Mouse (Mus musculus): ENCODE measurements around the gene Myd88. TPM values are rescaled to one million over a fixed set of nuclear protein-coding genes. Genes with fewer than 3 reads are reported as not detected.
A peak's percentile ranks its signal among the peaks of the same experiment; 100 is the strongest.
"Not testable (repeated sequence)": the region's sequence is repeated elsewhere in the genome, so short reads cannot be mapped to it uniquely, and the experiment has no call there.

The Myd88 gene
- polyA plus RNA-seq, 1 experiment, result 14.8 TPM

DNA sequence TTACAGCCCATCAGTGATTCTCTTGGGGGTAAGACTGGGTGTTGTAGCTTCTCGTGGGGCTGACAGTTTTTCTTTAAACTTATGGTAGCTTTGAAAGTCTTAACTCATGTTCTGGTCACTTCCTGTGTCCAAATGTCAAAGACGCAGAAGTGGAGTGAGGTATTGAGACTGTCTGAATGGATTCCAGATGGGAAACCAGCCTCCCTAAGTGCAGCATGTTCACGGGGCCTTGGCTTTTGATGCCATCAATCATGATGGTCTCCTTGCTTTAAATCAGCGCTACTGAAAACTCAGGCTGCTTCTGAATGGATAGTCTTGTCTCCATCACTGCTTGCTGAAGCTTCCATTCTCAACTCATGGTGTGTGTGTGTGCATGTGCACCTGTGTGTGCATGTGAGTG, 30.0 kb upstream of the Myd88 start:
- Histone ChIP-seq H3K4me3 (ENCODE audit: control insufficient read depth, low read depth, low read length) (no peak overlapping the region), H3K27me3 (ENCODE audit: control insufficient read depth, insufficient read depth, low read length) (no peaks in the 10 kb centered on the region), H3K36me3 (ENCODE audit: control insufficient read depth, insufficient read depth, low read length) (no peaks in the 10 kb centered on the region), H3K4me1 (ENCODE audit: control insufficient read depth, insufficient read depth, low read length) (no peaks in the 10 kb centered on the region), H3K27ac (ENCODE audit: control insufficient read depth, insufficient read depth, low read depth, low read length) (no peak overlapping the region)
- no peak for TF ChIP-seq CTCF (IDR thresholded peaks at IDR 0.05; ENCODE audit: control insufficient read depth, insufficient read depth, insufficient replicate concordance, low read depth, low read length)
- TF ChIP-seq POLR2A (IDR thresholded peaks at IDR 0.05; ENCODE audit: control insufficient read depth, low read depth, low read length), result no peak

DNA sequence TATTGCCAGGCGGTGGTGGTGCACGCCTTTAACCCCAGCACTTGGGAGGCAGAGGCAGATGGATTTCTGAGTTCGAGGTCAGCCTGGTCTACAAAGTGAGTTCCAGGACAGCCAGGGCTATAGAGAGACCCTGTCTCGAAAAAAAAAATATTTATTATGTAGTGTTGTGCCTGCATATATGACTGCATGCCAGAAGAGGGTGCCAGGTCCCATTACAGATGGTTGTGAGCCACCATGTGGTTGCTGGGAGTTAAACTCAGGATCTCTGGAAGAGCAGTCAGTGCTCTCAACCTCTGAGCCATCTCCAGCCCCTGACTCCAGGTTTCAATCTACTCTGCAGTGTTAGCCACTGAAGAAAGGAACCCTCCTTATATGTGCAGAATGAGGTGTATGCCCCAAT, 29.6 kb upstream of the Myd88 start:
- H3K4me3 ChIP-seq (ENCODE audit: control insufficient read depth, low read depth, low read length); H3K36me3 ChIP-seq (ENCODE audit: control insufficient read depth, insufficient read depth, low read length); H3K4me1 ChIP-seq (ENCODE audit: control insufficient read depth, insufficient read depth, low read length); H3K27me3 ChIP-seq (ENCODE audit: control insufficient read depth, insufficient read depth, low read length); H3K27ac ChIP-seq (ENCODE audit: control insufficient read depth, insufficient read depth, low read depth, low read length): not testable (repeated sequence)

DNA sequence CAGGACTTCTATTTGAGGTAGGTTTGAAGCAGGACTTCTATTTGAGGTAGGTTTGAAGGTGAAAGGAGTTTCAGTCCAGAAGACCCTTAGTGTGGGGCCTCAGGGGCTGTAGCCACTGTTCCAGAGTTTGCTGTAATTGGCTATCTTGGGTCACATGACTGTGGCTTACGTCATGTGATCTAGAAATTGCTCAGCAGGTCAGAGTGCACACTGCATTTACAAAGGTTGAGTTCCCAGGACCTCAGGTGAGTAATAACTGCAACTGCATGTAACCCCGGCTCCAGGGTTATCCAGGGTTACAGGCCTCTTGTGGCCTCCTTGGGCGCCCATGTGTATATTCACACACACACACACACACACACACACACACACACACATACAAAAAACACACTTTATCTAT, 27.2 kb upstream of the Myd88 start:
- no peaks in the 10 kb centered on the region for H3K4me1 ChIP-seq (ENCODE audit: control insufficient read depth, insufficient read depth, low read length)
- H3K4me3 ChIP-seq (ENCODE audit: control insufficient read depth, low read depth, low read length), result no peak overlapping the region
- no peak overlapping the region for H3K27ac ChIP-seq (ENCODE audit: control insufficient read depth, insufficient read depth, low read depth, low read length)
- no peaks in the 10 kb centered on the region for H3K27me3 ChIP-seq (ENCODE audit: control insufficient read depth, insufficient read depth, low read length)
- H3K36me3 ChIP-seq (ENCODE audit: control insufficient read depth, insufficient read depth, low read length), result no peaks in the 10 kb centered on the region
- TF ChIP-seq CTCF (IDR thresholded peaks at IDR 0.05; ENCODE audit: control insufficient read depth, insufficient read depth, insufficient replicate concordance, low read depth, low read length) (no peak), POLR2A (IDR thresholded peaks at IDR 0.05; ENCODE audit: control insufficient read depth, low read depth, low read length) (no peak)

DNA sequence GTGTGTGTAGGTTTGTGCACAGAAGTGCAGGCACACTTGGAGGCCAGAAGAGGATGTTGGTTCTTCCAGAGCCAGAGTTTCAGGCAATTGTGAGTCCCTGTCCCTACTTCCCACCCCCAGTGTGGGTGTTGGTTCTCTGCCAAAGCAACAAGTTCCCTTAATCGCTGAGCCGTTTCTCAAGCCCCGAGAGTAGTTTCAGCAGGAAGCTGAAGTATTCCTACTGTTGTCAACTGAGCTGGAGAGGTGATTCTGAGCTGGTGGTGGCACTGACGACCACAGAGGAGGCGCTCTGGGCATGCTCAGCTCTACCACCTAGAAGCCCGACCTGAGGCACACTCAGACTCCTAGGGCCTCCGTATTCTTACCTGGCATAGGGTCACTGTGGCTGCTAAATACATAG, 24.1 kb upstream of the Myd88 start, which contains the start of gene Slc22a14:
TSS of gene Slc22a14 (minus strand) at position 270 of the 400 bp plus-strand sequence.
- no peaks in the 10 kb centered on the region for H3K36me3 ChIP-seq (ENCODE audit: control insufficient read depth, insufficient read depth, low read length)
- H3K27ac ChIP-seq (ENCODE audit: control insufficient read depth, insufficient read depth, low read depth, low read length), result no peak within 1 kb of the TSS
- TF ChIP-seq CTCF (IDR thresholded peaks at IDR 0.05; ENCODE audit: control insufficient read depth, insufficient read depth, insufficient replicate concordance, low read depth, low read length) (no peak), POLR2A (IDR thresholded peaks at IDR 0.05; ENCODE audit: control insufficient read depth, low read depth, low read length) (no peak)
- H3K27me3 ChIP-seq (ENCODE audit: control insufficient read depth, insufficient read depth, low read length), result no peaks in the 10 kb centered on the region
- no peak within 1 kb of the TSS for H3K4me3 ChIP-seq (ENCODE audit: control insufficient read depth, low read depth, low read length)
- H3K4me1 ChIP-seq (ENCODE audit: control insufficient read depth, insufficient read depth, low read length), result no peaks in the 10 kb centered on the region

DNA sequence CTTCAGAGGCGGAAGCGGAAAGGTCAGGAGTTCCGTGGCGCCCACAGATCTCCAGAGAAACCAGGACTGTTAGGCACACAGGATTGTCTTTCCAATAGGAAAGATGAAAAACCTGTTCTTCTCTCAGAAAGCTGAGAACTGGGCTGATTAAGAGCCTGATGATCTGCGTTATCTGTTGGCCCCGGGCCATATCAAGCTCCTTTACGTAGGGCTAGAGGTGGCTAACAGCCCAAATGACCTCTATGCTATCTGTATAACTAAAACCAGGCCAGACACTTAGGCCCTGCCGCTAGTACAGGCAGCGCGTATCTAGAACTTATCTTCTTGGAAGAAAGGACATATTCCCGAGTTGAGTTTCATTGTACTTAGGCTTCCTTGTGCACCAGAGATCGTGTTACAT, 22.0 kb upstream of the Myd88 start:
- TF ChIP-seq CTCF (IDR thresholded peaks at IDR 0.05; ENCODE audit: control insufficient read depth, insufficient read depth, insufficient replicate concordance, low read depth, low read length), result no peak
- no peak for TF ChIP-seq POLR2A (IDR thresholded peaks at IDR 0.05; ENCODE audit: control insufficient read depth, low read depth, low read length)
- Histone ChIP-seq H3K27ac (ENCODE audit: control insufficient read depth, insufficient read depth, low read depth, low read length) (no peak overlapping the region), H3K4me3 (ENCODE audit: control insufficient read depth, low read depth, low read length) (no peak overlapping the region), H3K27me3 (ENCODE audit: control insufficient read depth, insufficient read depth, low read length) (no peaks in the 10 kb centered on the region), H3K36me3 (ENCODE audit: control insufficient read depth, insufficient read depth, low read length) (no peaks in the 10 kb centered on the region), H3K4me1 (ENCODE audit: control insufficient read depth, insufficient read depth, low read length) (no peaks in the 10 kb centered on the region)

DNA sequence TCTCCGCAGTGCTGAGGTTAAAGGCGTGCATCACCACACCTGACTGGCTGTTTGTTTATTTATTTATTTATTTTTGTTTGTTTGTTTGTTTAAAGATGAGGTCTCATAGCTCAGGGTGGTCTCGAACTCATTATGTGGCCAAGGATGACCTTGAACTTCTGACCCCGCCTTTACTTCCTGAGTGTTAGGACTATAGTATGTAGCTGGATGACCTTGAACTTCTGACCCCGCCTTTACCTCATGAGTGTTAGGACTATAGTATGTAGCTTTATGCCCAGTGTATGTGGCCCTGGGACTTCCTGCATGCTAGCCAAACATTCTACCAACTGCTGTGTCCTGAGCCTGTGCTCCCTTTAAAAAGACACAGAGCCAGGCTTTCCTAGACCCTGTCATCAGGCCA, 20.2 kb upstream of the Myd88 start:
- TF ChIP-seq CTCF (IDR thresholded peaks at IDR 0.05; ENCODE audit: control insufficient read depth, insufficient read depth, insufficient replicate concordance, low read depth, low read length) (no peak), POLR2A (IDR thresholded peaks at IDR 0.05; ENCODE audit: control insufficient read depth, low read depth, low read length) (no peak)
- no peaks in the 10 kb centered on the region for H3K36me3 ChIP-seq (ENCODE audit: control insufficient read depth, insufficient read depth, low read length)
- peaks cover 8% of the 10 kb centered on the region for H3K4me1 ChIP-seq (ENCODE audit: control insufficient read depth, insufficient read depth, low read length)
- H3K27me3 ChIP-seq (ENCODE audit: control insufficient read depth, insufficient read depth, low read length), result no peaks in the 10 kb centered on the region
- no peak overlapping the region for H3K27ac ChIP-seq (ENCODE audit: control insufficient read depth, insufficient read depth, low read depth, low read length)
- H3K4me3 ChIP-seq (ENCODE audit: control insufficient read depth, low read depth, low read length), result no peak overlapping the region

DNA sequence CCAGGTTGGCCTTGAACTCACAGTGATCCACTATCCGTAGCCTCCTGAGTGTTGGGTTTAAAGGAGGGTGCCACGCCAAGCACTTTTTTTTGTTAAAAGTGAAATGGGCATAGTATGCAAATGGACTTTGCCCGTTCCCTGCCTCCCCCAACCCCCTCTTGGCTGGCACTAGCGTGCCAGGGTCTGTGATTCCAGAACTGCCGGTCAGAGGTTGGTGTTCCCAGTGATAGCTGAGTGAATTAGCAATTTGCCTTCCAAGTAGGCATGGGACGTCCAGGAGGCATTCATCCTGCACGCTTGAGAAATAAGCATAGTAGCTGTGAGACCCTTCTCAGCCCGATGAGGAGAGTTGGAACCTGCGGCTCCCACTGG, 16.8 kb upstream of the Myd88 start:
- Histone ChIP-seq H3K4me1 (ENCODE audit: control insufficient read depth, insufficient read depth, low read length) (peaks cover 8% of the 10 kb centered on the region), H3K27ac (ENCODE audit: control insufficient read depth, insufficient read depth, low read depth, low read length) (no peak overlapping the region), H3K27me3 (ENCODE audit: control insufficient read depth, insufficient read depth, low read length) (no peaks in the 10 kb centered on the region), H3K4me3 (ENCODE audit: control insufficient read depth, low read depth, low read length) (peak overlapping the region; percentile 2; the same call in 1 of the 2 replicates), H3K36me3 (ENCODE audit: control insufficient read depth, insufficient read depth, low read length) (no peaks in the 10 kb centered on the region)
- TF ChIP-seq CTCF (IDR thresholded peaks at IDR 0.05; ENCODE audit: control insufficient read depth, insufficient read depth, insufficient replicate concordance, low read depth, low read length) (no peak), POLR2A (IDR thresholded peaks at IDR 0.05; ENCODE audit: control insufficient read depth, low read depth, low read length) (no peak)

DNA sequence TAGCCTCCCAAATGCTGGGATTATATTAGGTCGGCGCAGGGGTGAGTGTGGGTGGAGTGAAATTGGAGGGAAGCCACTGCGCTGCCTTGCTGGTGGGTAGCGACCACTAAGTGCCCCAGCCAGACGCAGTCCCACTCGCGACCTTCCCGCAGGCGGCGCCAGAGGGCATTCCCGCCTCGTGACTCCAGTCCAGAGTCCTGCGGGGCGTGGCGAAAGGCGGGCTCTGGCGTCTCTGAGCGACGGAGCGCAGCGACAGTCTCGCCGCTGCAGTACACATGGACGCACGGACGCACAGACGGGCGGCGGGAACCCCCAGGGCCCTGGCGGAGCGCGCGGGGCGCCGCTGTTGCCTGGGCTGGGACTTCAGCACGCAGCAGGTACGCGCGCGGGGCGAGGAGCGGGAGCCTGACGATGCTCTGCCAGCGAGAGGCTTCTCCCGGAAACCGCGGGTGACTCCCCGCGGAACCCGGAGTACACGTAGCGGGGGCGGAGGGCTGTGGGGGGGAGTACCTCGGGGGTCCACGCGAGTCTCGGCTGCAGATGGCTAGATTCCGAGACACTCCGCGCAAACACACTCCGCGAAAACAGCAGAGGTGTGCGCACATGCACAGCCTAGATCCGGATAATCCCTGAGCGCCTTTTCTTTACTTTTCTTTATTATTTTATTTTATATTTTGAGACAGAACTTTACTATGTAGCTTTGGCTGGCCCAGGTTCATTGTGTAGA, 16.3 kb upstream of the Myd88 start, which contains the start of gene Xylb:
TSS of gene Xylb (plus strand) at position 51 of the 727 bp plus-strand sequence.
- TF ChIP-seq CTCF (IDR thresholded peaks at IDR 0.05; ENCODE audit: control insufficient read depth, insufficient read depth, insufficient replicate concordance, low read depth, low read length), result peak; percentile 67; the same call in 1 of the 2 replicates
- peak; percentile 51 for TF ChIP-seq POLR2A (IDR thresholded peaks at IDR 0.05; ENCODE audit: control insufficient read depth, low read depth, low read length)
- no peaks in the 10 kb centered on the region for H3K36me3 ChIP-seq (ENCODE audit: control insufficient read depth, insufficient read depth, low read length)
- H3K4me1 ChIP-seq (ENCODE audit: control insufficient read depth, insufficient read depth, low read length), result peaks cover 8% of the 10 kb centered on the region
- H3K27me3 ChIP-seq (ENCODE audit: control insufficient read depth, insufficient read depth, low read length), result no peaks in the 10 kb centered on the region
- H3K27ac ChIP-seq (ENCODE audit: control insufficient read depth, insufficient read depth, low read depth, low read length), result peak within 1 kb of the TSS; percentile 17; the same call in 1 of the 2 replicates
- H3K4me3 ChIP-seq (ENCODE audit: control insufficient read depth, low read depth, low read length), result peak within 1 kb of the TSS; percentile 82

All from testis, adult 2 months (tissue).